Mouse (Mus musculus) ES-Bruce4 (cell line): ENCODE data around the gene Ubl7. TPM values are rescaled to one million over a fixed set of nuclear protein-coding genes. Genes with fewer than 3 reads are reported as not detected.

Experiments
- H3K27ac ChIP-seq: 2 replicates; pipeline ENCODE4 v1.5.1; 2012; ENCODE audit warnings: low read length, inconsistent platforms; ENCODE audit not compliant: insufficient read depth
- H3K27me3 ChIP-seq: 2 replicates; pipeline ENCODE4 v1.6.1; 2012; ENCODE audit warnings: mild to moderate bottlenecking, low read length, inconsistent platforms; ENCODE audit not compliant: control insufficient read depth, poor library complexity, insufficient read depth, severe bottlenecking
- H3K36me3 ChIP-seq: 2 replicates; pipeline ENCODE4 v1.6.1; 2012; ENCODE audit warnings: inconsistent platforms, mild to moderate bottlenecking, low read length, moderate library complexity; ENCODE audit not compliant: control insufficient read depth, poor library complexity, insufficient read depth, severe bottlenecking
- H3K4me1 ChIP-seq: one replicate; pipeline ENCODE4 v1.8.1; 2011; ENCODE audit warnings: low read length; ENCODE audit not compliant: control insufficient read depth, insufficient read depth
- H3K4me3 ChIP-seq: 2 replicates; pipeline ENCODE4 v1.5.1; 2011; ENCODE audit warnings: low read depth, mild to moderate bottlenecking, low read length
- H3K9ac ChIP-seq: 2 replicates; pipeline ENCODE4 v1.6.1; 2012; ENCODE audit warnings: low read depth, mild to moderate bottlenecking, inconsistent platforms; ENCODE audit not compliant: poor library complexity, severe bottlenecking
- H3K9me3 ChIP-seq: replicated peaks from 2 replicates; pipeline ENCODE4 v1.6.1; 2012; ENCODE audit warnings: mild to moderate bottlenecking, low read length, inconsistent platforms; ENCODE audit not compliant: control insufficient read depth, poor library complexity, insufficient read depth, severe bottlenecking
- CTCF ChIP-seq: IDR thresholded peaks from one replicate; pipeline ENCODE4 v1.8.1; 2011; ENCODE audit warnings: low read depth, low read length
- EP300 ChIP-seq: IDR thresholded peaks from 2 replicates; pipeline ENCODE4 v1.6.1; 2011; ENCODE audit warnings: low read depth, low read length; ENCODE audit not compliant: insufficient read depth
- POLR2A ChIP-seq: IDR thresholded peaks from one replicate; pipeline ENCODE4 v1.8.1; 2011; ENCODE audit warnings: low read length; ENCODE audit not compliant: insufficient read depth
- polyA plus RNA-seq: library from polyadenylated mRNA; stranded (reverse); fragments of >200 nt; gene quantifications from 2 replicates; pipeline ENCODE4 v1.2.4, GENCODE M21; 2011; ENCODE audit warnings: low read depth; ENCODE audit not compliant: missing spikeins, insufficient read depth, insufficient read length

Gene Ubl7
- polyA plus RNA-seq, 1 experiment, result 67.5 TPM

GRCm38 (mm10) chr9:57972141-57972591, 61.4 kb downstream of the Ubl7 start:
- Histone ChIP-seq H3K9ac (no peak overlapping the region), H3K27ac (no peak overlapping the region), H3K27me3 (no peaks in the 10 kb centered on the region; the same call in 1 of the 2 replicates), H3K36me3 (no peaks in the 10 kb centered on the region), H3K4me1 (no peaks in the 10 kb centered on the region), H3K4me3 (no peak overlapping the region), H3K9me3 (no peaks in the 10 kb centered on the region)
- TF ChIP-seq CTCF, result no peak
- no peak for TF ChIP-seq POLR2A

- Histone ChIP-seq H3K9ac (no peak overlapping the region), H3K36me3 (no peaks in the 10 kb centered on the region), H3K9me3 (no peaks in the 10 kb centered on the region), H3K4me1 (no peaks in the 10 kb centered on the region), H3K4me3 (no peak overlapping the region), H3K27ac (no peak overlapping the region), H3K27me3 (no peaks in the 10 kb centered on the region; the same call in 1 of the 2 replicates)
- no peak for TF ChIP-seq CTCF
- TF ChIP-seq EP300, result no peak
- no peak for TF ChIP-seq POLR2A
These were observed 62.1 kb downstream of the Ubl7 start for GRCm38 (mm10) chr9:57972776-57973439.

GRCm38 (mm10) chr9:57973440-57974066, 62.8 kb downstream of the Ubl7 start:
- H3K4me3 ChIP-seq, result no peak overlapping the region
- H3K36me3 ChIP-seq, result no peaks in the 10 kb centered on the region
- H3K4me1 ChIP-seq, result no peaks in the 10 kb centered on the region
- H3K27ac ChIP-seq, result no peak overlapping the region
- no peaks in the 10 kb centered on the region for H3K9me3 ChIP-seq
- no peak overlapping the region for H3K9ac ChIP-seq
- H3K27me3 ChIP-seq, result no peaks in the 10 kb centered on the region; the same call in 1 of the 2 replicates
- no peak for TF ChIP-seq POLR2A
- TF ChIP-seq CTCF, result no peak
- TF ChIP-seq EP300, result no peak

- H3K4me1 ChIP-seq, result no peaks in the 10 kb centered on the region
- no peaks in the 10 kb centered on the region for H3K36me3 ChIP-seq
- no peak overlapping the region for H3K27ac ChIP-seq
- no peaks in the 10 kb centered on the region for H3K9me3 ChIP-seq
- H3K4me3 ChIP-seq, result no peak overlapping the region
- H3K27me3 ChIP-seq, result no peaks in the 10 kb centered on the region; the same call in 1 of the 2 replicates
- H3K9ac ChIP-seq, result no peak overlapping the region
- no peak for TF ChIP-seq EP300
- TF ChIP-seq POLR2A, result no peak
- no peak for TF ChIP-seq CTCF
These were observed 63.4 kb downstream of the Ubl7 start for GRCm38 (mm10) chr9:57974221-57974620.

- no peaks in the 10 kb centered on the region for H3K36me3 ChIP-seq
- TF ChIP-seq POLR2A (no peak), EP300 (no peak), CTCF (no peak)
- no peak overlapping the region for H3K27ac ChIP-seq
- H3K9ac ChIP-seq, result no peak overlapping the region
- no peaks in the 10 kb centered on the region for H3K4me1 ChIP-seq
- no peaks in the 10 kb centered on the region; the same call in 1 of the 2 replicates for H3K27me3 ChIP-seq
- no peak overlapping the region for H3K4me3 ChIP-seq
- H3K9me3 ChIP-seq, result no peaks in the 10 kb centered on the region
These were observed 64.5 kb downstream of the Ubl7 start for GRCm38 (mm10) chr9:57975200-57975821.

- Histone ChIP-seq H3K36me3 (no peaks in the 10 kb centered on the region), H3K9me3 (no peaks in the 10 kb centered on the region), H3K4me1 (no peaks in the 10 kb centered on the region), H3K9ac (no peak overlapping the region), H3K27ac (no peak overlapping the region), H3K27me3 (no peaks in the 10 kb centered on the region), H3K4me3 (no peak overlapping the region)
- TF ChIP-seq POLR2A (no peak), EP300 (no peak), CTCF (no peak)
These were observed 67.2 kb downstream of the Ubl7 start for GRCm38 (mm10) chr9:57978025-57978424.
